Mouse (Mus musculus) lung, postnatal 0 days (tissue): ENCODE data around the gene Msi2.

Source experiments
- CTCF ChIP-seq: IDR thresholded peaks from 2 replicates; pipeline ENCODE4 v1.5.1; 2016; ENCODE audit warnings: antibody characterized with exemption, mild to moderate bottlenecking
- EP300 ChIP-seq: IDR thresholded peaks from 2 replicates; pipeline ENCODE4 v1.6.1; 2016; ENCODE audit warnings: antibody characterized with exemption, mild to moderate bottlenecking, control low read depth

DNA sequence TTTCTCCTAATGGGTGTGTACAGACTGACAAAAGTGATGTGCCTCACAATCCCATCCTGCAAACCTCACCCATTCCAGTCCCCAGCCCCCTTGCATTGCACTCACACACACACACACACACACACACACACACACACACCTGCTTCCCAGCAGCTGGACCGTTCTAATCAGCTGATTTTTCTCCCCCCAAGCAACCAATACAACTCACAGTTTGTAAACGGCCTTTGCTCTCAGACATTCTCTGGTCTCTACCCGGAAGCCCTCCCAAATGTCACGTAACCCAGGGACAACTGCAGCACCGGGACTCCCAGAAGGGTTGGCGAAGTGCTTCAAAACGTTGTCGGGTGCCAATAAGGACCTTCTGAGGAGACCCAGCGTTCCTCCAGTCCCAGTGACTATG is 57.9 kb downstream of the Msi2 start:
- TF ChIP-seq CTCF (no peak), EP300 (no peak)
